Mouse (Mus musculus) cerebellum, postnatal 25 days (tissue): ENCODE data around the gene Gm10375.
"Not testable (repeated sequence)": the region's sequence is repeated elsewhere in the genome, so short reads cannot be mapped to it uniquely, and the experiment has no call there.

ENCODE experiments used
- DNase-seq, 2 experiments: peaks; one replicate each; pipeline ENCODE4 v3.0.0; 2021; ENCODE audit warnings: mixed read lengths in 2 of 2

Gm10375 gene

DNA sequence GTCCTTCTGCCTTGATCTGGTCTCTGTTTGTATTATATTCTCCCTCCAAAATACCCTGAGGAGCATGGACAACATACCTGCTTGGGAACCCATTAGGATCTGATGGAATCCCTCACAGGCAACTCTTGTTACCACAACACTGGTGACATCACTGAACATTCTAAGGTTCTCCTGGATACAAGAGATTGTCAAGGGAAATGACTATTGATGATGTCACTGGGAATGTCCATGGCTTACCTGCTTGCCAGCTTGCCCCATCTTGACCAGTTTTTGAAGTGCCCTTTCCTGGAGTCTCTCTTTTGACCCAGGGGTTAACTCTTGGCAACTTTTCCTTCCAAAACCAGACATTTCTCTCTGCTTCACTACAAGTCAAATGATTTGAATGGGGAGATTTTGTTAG lies at the start of gene Gm10375:
Gm10375 (minus strand) TSS at position 101 of the 400 bp plus-strand sequence.
- DNase-seq = not testable (repeated sequence)

DNA sequence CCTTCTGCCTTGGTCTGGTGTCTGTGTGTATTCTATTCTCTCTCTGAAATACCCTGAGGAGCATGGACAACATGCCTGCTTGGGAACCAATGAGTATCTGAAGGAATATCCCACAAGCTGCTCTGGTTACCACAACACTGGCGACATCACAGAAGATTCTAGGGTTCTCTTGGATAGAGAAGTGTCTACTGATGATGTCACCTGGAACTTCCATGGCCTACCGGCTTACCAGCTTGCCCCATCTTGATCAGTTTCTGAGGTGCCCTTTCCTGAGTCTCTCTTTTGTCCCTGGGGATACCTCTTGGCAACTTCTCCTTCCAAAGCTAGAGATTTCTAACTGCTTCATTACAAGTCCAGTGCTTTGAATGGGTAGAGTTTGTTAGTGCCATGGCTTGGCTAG lies 28.8 kb downstream of the Gm10375 start, which contains the start of gene Gm17654:
Gm17654 (minus strand) TSS at position 101 of the 400 bp plus-strand sequence.
- DNase-seq = not testable (repeated sequence)

DNA sequence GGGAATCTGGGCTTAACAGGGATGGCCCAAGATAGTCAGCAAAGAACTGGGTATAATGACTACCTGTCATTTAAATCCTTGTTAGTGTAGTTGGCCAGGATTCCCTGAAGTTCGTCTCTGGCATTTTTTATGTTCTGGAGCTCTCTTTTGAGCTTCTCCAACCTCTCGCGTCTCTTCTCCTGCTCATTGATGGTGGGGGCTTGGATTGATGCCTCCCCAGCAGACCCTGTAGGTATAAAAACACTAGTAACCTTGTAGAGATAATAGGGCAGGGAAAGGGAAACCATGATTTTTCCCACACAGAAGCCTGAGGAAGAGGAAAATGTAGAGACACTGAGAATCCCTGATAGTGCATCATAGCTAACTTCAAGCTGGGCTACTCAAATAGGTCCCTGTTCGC lies 29.8 kb downstream of the Gm10375 start:
- not testable (repeated sequence) for DNase-seq
